10 mouse cellular contexts compared by ENCODE assay signal in genomic region chr10:117987620-117988019, GRCm38 (mm10).
DNase-seq lines count a peak whose midpoint lies in the region; ATAC-seq and TF ChIP-seq lines count a peak whose summit lies in the region.
"Had no signal": no experiment of that assay in that cellular context is flagged by ENCODE, and none has a peak within 500 bp of the region (broad histone marks: within the 10 kb centered on the region; RNA-seq: fewer than 3 reads in every experiment).

No protein-coding gene starts in this region.

- H3K27ac ChIP-seq in lung, embryonic 14.5 days (ENCODE audit: low read depth) = no peak overlapping the region
- peak overlapping the region; percentile 71 for H3K27ac ChIP-seq in heart, embryonic 16.5 days (ENCODE audit: low read length)
- no peak overlapping the region for H3K27ac ChIP-seq in forebrain, embryonic 10.5 days
- H3K27ac ChIP-seq: liver, embryonic 13.5 days had no signal

- 38% methylated on average over 6 of the region's 6 CpGs for WGBS in lung, embryonic 14.5 days
- 22% methylated on average over 6 of the region's 6 CpGs for WGBS in heart, embryonic 16.5 days
- WGBS in forebrain, embryonic 10.5 days = 84% methylated on average over 6 of the region's 6 CpGs

- no peaks in the 10 kb centered on the region for H3K4me1 ChIP-seq in lung, embryonic 14.5 days (ENCODE audit: insufficient read depth)
- peaks cover 22% of the 10 kb centered on the region for H3K4me1 ChIP-seq in heart, embryonic 16.5 days (ENCODE audit: control insufficient read depth, insufficient read depth, low read length)
- H3K4me1 ChIP-seq in forebrain, embryonic 10.5 days = peaks cover 4% of the 10 kb centered on the region; the same call in 1 of the 2 replicates
- H3K4me1 ChIP-seq: liver, embryonic 13.5 days had no signal

- no peak overlapping the region for H3K4me3 ChIP-seq in lung, embryonic 14.5 days (ENCODE audit: low read depth, low read length)
- H3K4me3 ChIP-seq in heart, embryonic 16.5 days (ENCODE audit: low read length) = no peak overlapping the region
- H3K4me3 ChIP-seq in forebrain, embryonic 10.5 days = no peak overlapping the region
- H3K4me3 ChIP-seq: liver, embryonic 13.5 days had no signal

- no peak overlapping the region for H3K9ac ChIP-seq in lung, embryonic 14.5 days
- H3K9ac ChIP-seq in heart, embryonic 16.5 days (ENCODE audit: low read length) = no peak overlapping the region
- H3K9ac ChIP-seq: liver, embryonic 13.5 days had no signal

- H3K36me3 ChIP-seq in lung, embryonic 14.5 days (ENCODE audit: insufficient read depth) = no peaks in the 10 kb centered on the region
- H3K36me3 ChIP-seq in heart, embryonic 16.5 days (ENCODE audit: control insufficient read depth, insufficient read depth) = no peaks in the 10 kb centered on the region
- H3K36me3 ChIP-seq in forebrain, embryonic 10.5 days (replicated peaks) = no peaks in the 10 kb centered on the region
- H3K36me3 ChIP-seq: liver, embryonic 13.5 days had no signal

- no peak for TF ChIP-seq CTCF in lung, embryonic 14.5 days (IDR thresholded peaks at IDR 0.05; ENCODE audit: low read depth)

- ATAC-seq in lung, embryonic 14.5 days (ENCODE audit: insufficient read depth) = peak; percentile 75; the same call in 1 of the 2 replicates
- ATAC-seq in heart, embryonic 16.5 days (replicated peaks; ENCODE audit: extremely low read depth, insufficient read depth, low FRiP score) = peak; percentile 92

- H3K9me3 ChIP-seq in lung, embryonic 14.5 days (ENCODE audit: low read depth, low read length) = no peaks in the 10 kb centered on the region
- no peaks in the 10 kb centered on the region for H3K9me3 ChIP-seq in heart, embryonic 16.5 days (replicated peaks; ENCODE audit: control insufficient read depth, low read length)
- H3K9me3 ChIP-seq in forebrain, embryonic 10.5 days = no peaks in the 10 kb centered on the region
- H3K9me3 ChIP-seq: liver, embryonic 13.5 days had no signal

- H3K27me3 ChIP-seq in lung, embryonic 14.5 days (ENCODE audit: insufficient read depth, low read length) = no peaks in the 10 kb centered on the region
- H3K27me3 ChIP-seq in heart, embryonic 16.5 days (ENCODE audit: control insufficient read depth, insufficient read depth, low read length) = no peaks in the 10 kb centered on the region
- H3K27me3 ChIP-seq in forebrain, embryonic 10.5 days (ENCODE audit: poor library complexity, severe bottlenecking) = peaks cover 6% of the 10 kb centered on the region; the same call in 1 of the 2 replicates
- H3K27me3 ChIP-seq: liver, embryonic 13.5 days had no signal

- H3K4me2 ChIP-seq in lung, embryonic 14.5 days = no peak overlapping the region
- peak overlapping the region; percentile 3; the same call in 1 of the 2 replicates for H3K4me2 ChIP-seq in heart, embryonic 16.5 days (ENCODE audit: low read depth, low read length)
- H3K4me2 ChIP-seq: liver, embryonic 13.5 days had no signal

- peak; percentile 56 for DNase-seq in lung, embryonic 14.5 days
- DNase-seq in lung, postnatal 25 days (ENCODE audit: low spot score) = no peak
- peak; percentile 41 for DNase-seq in fibroblast of lung, adult 2 months (ENCODE audit: low read depth)
- peak; percentile 28 to 71 for DNase-seq in lung, postnatal 4 days
- DNase-seq in embryo, embryonic 11 days = no peak
- no peak for DNase-seq in forebrain, embryonic 10.5 days (ENCODE audit: extremely low spot score, low spot score)
- DNase-seq: cerebellum, postnatal 10 days; kidney, adult 8-10 months; liver, embryonic 13.5 days had no signal

Comparison
In these comparisons a context has a peak if more than half of its experiments do, and no peak if none do; other contexts are left out.
1. DNase-seq: peak in lung, embryonic 14.5 days (single experiment), fibroblast of lung, adult 2 months (single experiment) and lung, postnatal 4 days (2 of 2); none in lung, postnatal 25 days (single experiment), embryo, embryonic 11 days (single experiment) and forebrain, embryonic 10.5 days (single experiment).